Mouse (Mus musculus) lung, postnatal 0 days (tissue): ENCODE data around the gene Zfp688. TPM values are rescaled to one million over a fixed set of nuclear protein-coding genes. Genes with fewer than 3 reads are reported as not detected.
A peak's percentile ranks its signal among the peaks of the same experiment; 100 is the strongest.

ENCODE experiments used
- ATAC-seq: fragments of 200-750 bp; cut with Nextera tagmentation; 2 replicates; pipeline ENCODE4 v1.8.0; 2017; ENCODE audit warnings: moderate library complexity
- DNase-seq: peaks from one replicate; pipeline ENCODE4 v3.0.0-alpha.2; 2016; ENCODE audit warnings: low spot score
- H3K27ac ChIP-seq: fragments of 300-500 bp; sonication (generic); 2 replicates; pipeline ENCODE4 v1.5.1; 2014; ENCODE audit warnings: antibody characterized with exemption, mild to moderate bottlenecking, low read length, mixed read lengths
- H3K27me3 ChIP-seq: fragments of 300-500 bp; sonication (generic); replicated peaks from 2 replicates; pipeline ENCODE4 v1.6.1; 2014; ENCODE audit warnings: low read length, mixed read lengths; ENCODE audit not compliant: insufficient read depth
- H3K36me3 ChIP-seq: fragments of 300-500 bp; sonication (generic); 2 replicates; pipeline ENCODE4 v1.6.1; 2014; ENCODE audit warnings: low read length, mixed read lengths; ENCODE audit not compliant: insufficient read depth
- H3K4me1 ChIP-seq: fragments of 300-500 bp; sonication (generic); 2 replicates; pipeline ENCODE4 v1.6.1; 2014; ENCODE audit warnings: antibody characterized with exemption, low read depth, low read length, mixed read lengths; ENCODE audit not compliant: insufficient read depth
- H3K4me2 ChIP-seq: fragments of 300-500 bp; sonication (generic); replicated peaks from 2 replicates; pipeline ENCODE4 v1.6.1; 2014; ENCODE audit warnings: low read depth, mild to moderate bottlenecking, low read length, moderate library complexity, mixed read lengths
- H3K4me3 ChIP-seq: fragments of 300-500 bp; sonication (generic); 2 replicates; pipeline ENCODE4 v1.5.1; 2014; ENCODE audit warnings: low read depth, low read length
- H3K9ac ChIP-seq: fragments of 300-500 bp; sonication (generic); replicated peaks from 2 replicates; pipeline ENCODE4 v1.6.1; 2014; ENCODE audit warnings: low read depth, mild to moderate bottlenecking
- H3K9me3 ChIP-seq: fragments of 300-500 bp; sonication (generic); 2 replicates; pipeline ENCODE4 v1.6.1; 2016; ENCODE audit warnings: low read length, mixed read lengths
- CTCF ChIP-seq: IDR thresholded peaks from 2 replicates; pipeline ENCODE4 v1.5.1; 2016; ENCODE audit warnings: antibody characterized with exemption, mild to moderate bottlenecking
- EP300 ChIP-seq: IDR thresholded peaks from 2 replicates; pipeline ENCODE4 v1.6.1; 2016; ENCODE audit warnings: antibody characterized with exemption, mild to moderate bottlenecking, control low read depth
- WGBS: fragments of 180-500 bp; shearing (Covaris S2); extraction: QIAGEN DNeasy Blood & Tissue Kit; methylation state at CpG from one replicate; pipeline ENCODE4 v1.1.7; 2014; 5-methylcytosine and 5-hydroxymethylcytosine counted together
- polyA plus RNA-seq: library from polyadenylated mRNA; unstranded; fragments of >200 nt; fragmentation: Nextera tagmentation; extraction: Ambion mirVana; gene quantifications from 2 replicates; pipeline ENCODE4 v1.2.1, GENCODE M21; 2015

Zfp688 gene
- polyA plus RNA-seq, 1 experiment from 2014 or later: 27.4 TPM

GRCm38 (mm10) chr7:127448521-127449300 lies 26.8 kb upstream of the Zfp688 start, which contains the start of gene Zfp689:
Gene Zfp689 (minus strand): TSS chr7:127449158.
- Histone ChIP-seq H3K27me3 (no peaks in the 10 kb centered on the region), H3K9me3 (no peaks in the 10 kb centered on the region), H3K27ac (peak within 1 kb of the TSS; percentile 92), H3K4me2 (peak within 1 kb of the TSS; percentile 81), H3K9ac (peak within 1 kb of the TSS; percentile 78), H3K36me3 (0 out of 2 replicates have a peak, but pooled peaks cover 4% of the 10 kb centered on the region), H3K4me1 (peaks cover 9% of the 10 kb centered on the region; the same call in 1 of the 2 replicates), H3K4me3 (peak within 1 kb of the TSS; percentile 88)
- WGBS: 3% methylated on average over 52 of the region's 54 CpGs
- peak; percentile 91 for TF ChIP-seq EP300
- TF ChIP-seq CTCF: peak; percentile 33; the same call in 1 of the 2 replicates
- DNase-seq: peak; percentile 97
- ATAC-seq: peak; percentile 97

GRCm38 (mm10) chr7:127443976-127444375 lies 22.1 kb upstream of the Zfp688 start:
- Histone ChIP-seq H3K9me3 (no peaks in the 10 kb centered on the region), H3K27me3 (no peaks in the 10 kb centered on the region), H3K27ac (no peak overlapping the region), H3K4me3 (no peak overlapping the region), H3K4me1 (peaks cover 4% of the 10 kb centered on the region; the same call in 1 of the 2 replicates), H3K36me3 (0 out of 2 replicates have a peak, but pooled peaks cover 10% of the 10 kb centered on the region), H3K9ac (no peak overlapping the region), H3K4me2 (no peak overlapping the region)
- no peak for TF ChIP-seq CTCF
- TF ChIP-seq EP300: no peak
- WGBS: 93% methylated on average over 20 of the region's 20 CpGs
- no peak for DNase-seq
- no peak for ATAC-seq

- no peak overlapping the region for H3K27ac ChIP-seq
- H3K4me3 ChIP-seq: no peak overlapping the region
- no peak for DNase-seq
- TF ChIP-seq EP300 (no peak), CTCF (peak; percentile 57)
- WGBS: 77% methylated on average over 3 of the region's 3 CpGs
- H3K4me2 ChIP-seq: no peak overlapping the region
- ATAC-seq: no peak
- no peaks in the 10 kb centered on the region for H3K27me3 ChIP-seq
- 0 out of 2 replicates have a peak, but pooled peaks cover 4% of the 10 kb centered on the region for H3K36me3 ChIP-seq
- H3K9ac ChIP-seq: no peak overlapping the region
- H3K9me3 ChIP-seq: no peaks in the 10 kb centered on the region
- no peaks in the 10 kb centered on the region for H3K4me1 ChIP-seq
Observed at GRCm38 (mm10) chr7:127437724-127438123, 15.9 kb upstream of the Zfp688 start.

- Histone ChIP-seq H3K9ac (no peak overlapping the region), H3K36me3 (no peaks in the 10 kb centered on the region), H3K9me3 (no peaks in the 10 kb centered on the region), H3K27me3 (no peaks in the 10 kb centered on the region), H3K4me2 (no peak overlapping the region), H3K4me1 (no peaks in the 10 kb centered on the region), H3K27ac (no peak overlapping the region), H3K4me3 (no peak overlapping the region)
- ATAC-seq: no peak
- WGBS: 86% methylated on average over 4 of the region's 4 CpGs
- DNase-seq: no peak
- no peak for TF ChIP-seq EP300
- no peak for TF ChIP-seq CTCF
Observed at GRCm38 (mm10) chr7:127435206-127435605, 13.3 kb upstream of the Zfp688 start.

- Histone ChIP-seq H3K27me3 (0 out of 2 replicates have a peak, but pooled peaks cover 3% of the 10 kb centered on the region), H3K9ac (no peak overlapping the region), H3K4me1 (no peaks in the 10 kb centered on the region; the same call in 1 of the 2 replicates), H3K36me3 (no peaks in the 10 kb centered on the region), H3K4me2 (no peak overlapping the region), H3K27ac (no peak overlapping the region), H3K4me3 (no peak overlapping the region), H3K9me3 (no peaks in the 10 kb centered on the region)
- peak; percentile 15 for DNase-seq
- WGBS: 54% methylated on average over 3 of the region's 3 CpGs
- TF ChIP-seq EP300: peak; percentile 45; the same call in 1 of the 2 replicates
- TF ChIP-seq CTCF: no peak
- no peak for ATAC-seq
Observed at GRCm38 (mm10) chr7:127426354-127426753, 4.5 kb upstream of the Zfp688 start.

- Histone ChIP-seq H3K36me3 (no peaks in the 10 kb centered on the region), H3K27ac (no peak overlapping the region), H3K4me1 (peaks cover 4% of the 10 kb centered on the region; the same call in 1 of the 2 replicates), H3K9ac (no peak overlapping the region), H3K27me3 (0 out of 2 replicates have a peak, but pooled peaks cover 3% of the 10 kb centered on the region), H3K4me2 (no peak overlapping the region), H3K9me3 (no peaks in the 10 kb centered on the region), H3K4me3 (no peak overlapping the region)
- ATAC-seq: no peak
- no peak for DNase-seq
- TF ChIP-seq EP300 (no peak), CTCF (no peak)
- WGBS: 79% methylated on average over 2 of the region's 2 CpGs
Observed at GRCm38 (mm10) chr7:127425911-127426310, 4.0 kb upstream of the Zfp688 start.
